Mouse (Mus musculus) heart, embryonic 10.5 days (tissue): Measurements from ENCODE around the gene Hipk4. TPM values are rescaled to one million over a fixed set of nuclear protein-coding genes. Genes with fewer than 3 reads are reported as not detected.

Experiments
- DNase-seq: peaks from one replicate; pipeline ENCODE4 v3.0.0-alpha.2; 2017; ENCODE audit warnings: low spot score
- H3K27ac ChIP-seq: fragments of 300-500 bp; sonication (generic); 2 replicates; pipeline ENCODE4 v1.5.1; 2016; ENCODE audit warnings: mild to moderate bottlenecking
- H3K27me3 ChIP-seq: fragments of 300-500 bp; sonication (generic); 2 replicates; pipeline ENCODE4 v1.6.1; 2016; ENCODE audit warnings: mild to moderate bottlenecking; ENCODE audit not compliant: poor library complexity, insufficient read depth, severe bottlenecking
- H3K36me3 ChIP-seq: fragments of 300-500 bp; sonication (generic); 2 replicates; pipeline ENCODE4 v1.6.1; 2016; ENCODE audit warnings: mild to moderate bottlenecking, moderate library complexity
- H3K4me1 ChIP-seq: fragments of 300-500 bp; sonication (generic); 2 replicates; pipeline ENCODE4 v1.6.1; 2016; ENCODE audit warnings: mild to moderate bottlenecking
- H3K4me3 ChIP-seq: fragments of 300-500 bp; sonication (generic); 2 replicates; pipeline ENCODE4 v1.5.1; 2016; ENCODE audit warnings: mild to moderate bottlenecking, moderate library complexity
- H3K9me3 ChIP-seq: fragments of 300-500 bp; sonication (generic); 2 replicates; pipeline ENCODE4 v1.6.1; 2016; ENCODE audit warnings: mild to moderate bottlenecking, moderate library complexity
- WGBS: fragments of 180-500 bp; shearing (Covaris S2); methylation state at CpG from one replicate; pipeline ENCODE4 v1.1.7; 2016; 5-methylcytosine and 5-hydroxymethylcytosine counted together
- polyA plus RNA-seq: library from polyadenylated mRNA; unstranded; fragments of >200 nt; fragmentation: Nextera tagmentation; extraction: Ambion mirVana; gene quantifications from 2 replicates; pipeline ENCODE4 v1.2.1, GENCODE M21; 2016

The Hipk4 gene
- polyA plus RNA-seq, 1 experiment from 2014 or later: 0.59 TPM

- no peaks in the 10 kb centered on the region for H3K9me3 ChIP-seq
- H3K27ac ChIP-seq: no peak overlapping the region
- no peaks in the 10 kb centered on the region for H3K4me1 ChIP-seq
- DNase-seq: no peak
- no peaks in the 10 kb centered on the region for H3K27me3 ChIP-seq
- peaks cover 85% of the 10 kb centered on the region for H3K36me3 ChIP-seq
- 87% methylated on average over 14 of the region's 14 CpGs for WGBS
- no peak overlapping the region for H3K4me3 ChIP-seq
Measured at GRCm38 (mm10) chr7:27580380-27581174, 57.5 kb downstream of the Hipk4 start.

Other genes with a start within 250 kb of the Hipk4 start
- gene Ltbp4, start 185.6 kb upstream of the Hipk4 start, polyA plus RNA-seq: 19.2 and 23.6 TPM in 2 replicates
- 48.3 and 50.4 TPM in 2 replicates for gene Shkbp1, start 167.2 kb upstream of the Hipk4 start, polyA plus RNA-seq
- gene Gm20479, start 165.8 kb upstream of the Hipk4 start, polyA plus RNA-seq: 1.3 and 2.1 TPM in 2 replicates
- 0.40 and 0.46 TPM in 2 replicates for gene Sptbn4, start 75.6 kb upstream of the Hipk4 start, polyA plus RNA-seq
- gene Blvrb, start 75.3 kb upstream of the Hipk4 start, polyA plus RNA-seq: 88.8 and 94.6 TPM in 2 replicates
- 19.0 and 23.8 TPM in 2 replicates for gene Sertad3, start 49.5 kb upstream of the Hipk4 start, polyA plus RNA-seq
- gene Sertad1, start 36.4 kb upstream of the Hipk4 start, polyA plus RNA-seq: 34.8 and 38.9 TPM in 2 replicates
- 2.4 and 2.8 TPM in 2 replicates for gene Prx, start 23.9 kb upstream of the Hipk4 start, polyA plus RNA-seq
- 54.1 and 55.6 TPM in 2 replicates for gene Pld3, start 30.0 kb downstream of the Hipk4 start, polyA plus RNA-seq
- gene 2310022A10Rik, start 30.0 kb downstream of the Hipk4 start, polyA plus RNA-seq: 36.3 and 37.4 TPM in 2 replicates
- 94.8 and 106 TPM in 2 replicates for gene Akt2, start 68.3 kb downstream of the Hipk4 start, polyA plus RNA-seq
- not detected in 2 replicates for gene Ttc9b, start 130.6 kb downstream of the Hipk4 start, polyA plus RNA-seq
- gene Map3k10, start 151.3 kb downstream of the Hipk4 start, polyA plus RNA-seq: 4.5 and 10.6 TPM in 2 replicates
- gene Zfp607b, start 166.1 kb downstream of the Hipk4 start, polyA plus RNA-seq: 1.6 and 2.5 TPM in 2 replicates
- 23.8 and 28.7 TPM in 2 replicates for gene Zfp60, start 208.1 kb downstream of the Hipk4 start, polyA plus RNA-seq